Mouse (Mus musculus): Measurements from ENCODE around the gene Cfap73. TPM values are rescaled to one million over a fixed set of nuclear protein-coding genes. Genes with fewer than 3 reads are reported as not detected.
A peak's percentile ranks its signal among the peaks of the same experiment; 100 is the strongest.

Gene Cfap73
- polyA plus RNA-seq, 1 experiment from 2014 or later = not detected

DNA sequence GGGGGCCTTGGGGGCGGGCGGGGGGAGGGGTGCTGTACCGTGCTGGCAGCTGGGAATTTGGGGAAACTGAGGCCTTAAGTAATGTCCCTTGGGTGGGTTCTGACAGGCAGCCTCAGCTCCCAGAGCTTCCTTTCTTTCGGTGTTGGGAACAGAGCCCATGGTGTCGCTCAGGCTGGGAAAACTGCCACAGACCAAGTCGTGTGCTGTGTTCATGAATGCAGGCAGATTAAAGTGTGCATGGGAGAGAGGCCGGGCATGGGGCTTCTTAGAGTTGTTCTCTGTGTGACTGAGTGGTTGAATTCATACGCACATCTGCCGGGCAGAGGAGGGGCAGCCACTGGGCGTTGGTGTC, 12.2 kb downstream of the Cfap73 start:
- H3K27ac ChIP-seq (replicated peaks) = no peak overlapping the region
- no peak overlapping the region for H3K4me3 ChIP-seq
- no peak overlapping the region for H3K9ac ChIP-seq
- H3K27me3 ChIP-seq = no peaks in the 10 kb centered on the region
- H3K36me3 ChIP-seq = peaks cover 100% of the 10 kb centered on the region
- H3K4me2 ChIP-seq = no peak overlapping the region
- ATAC-seq (ENCODE audit: low read depth) = no peak
- peaks cover 7% of the 10 kb centered on the region; the same call in 1 of the 2 replicates for H3K4me1 ChIP-seq (replicated peaks)
- 88% methylated on average over 10 of the region's 10 CpGs for WGBS
- H3K9me3 ChIP-seq = no peaks in the 10 kb centered on the region

GRCm38 (mm10) chr5:120621078-120621765, 12.8 kb downstream of the Cfap73 start:
- H3K27ac ChIP-seq (replicated peaks) = no peak overlapping the region
- ATAC-seq (ENCODE audit: low read depth) = peak; percentile 9; the same call in 1 of the 2 replicates
- peaks cover 100% of the 10 kb centered on the region for H3K36me3 ChIP-seq
- no peaks in the 10 kb centered on the region for H3K27me3 ChIP-seq
- H3K4me2 ChIP-seq = no peak overlapping the region
- 91% methylated on average over 23 of the region's 23 CpGs for WGBS
- no peak overlapping the region for H3K9ac ChIP-seq
- peaks cover 7% of the 10 kb centered on the region; the same call in 1 of the 2 replicates for H3K4me1 ChIP-seq (replicated peaks)
- H3K9me3 ChIP-seq = no peaks in the 10 kb centered on the region
- no peak overlapping the region for H3K4me3 ChIP-seq

GRCm38 (mm10) chr5:120620375-120621077, 13.5 kb downstream of the Cfap73 start:
- Histone ChIP-seq H3K9me3 (no peaks in the 10 kb centered on the region), H3K36me3 (peaks cover 100% of the 10 kb centered on the region), H3K4me2 (no peak overlapping the region), H3K9ac (no peak overlapping the region), H3K4me3 (no peak overlapping the region), H3K27me3 (no peaks in the 10 kb centered on the region), H3K27ac (replicated peaks) (no peak overlapping the region), H3K4me1 (replicated peaks) (peaks cover 7% of the 10 kb centered on the region; the same call in 1 of the 2 replicates)
- 71% methylated on average over 18 of the region's 18 CpGs for whole genome bisulfite sequencing
- peak; percentile 20; the same call in 1 of the 2 replicates for ATAC-seq (ENCODE audit: low read depth)

DNA sequence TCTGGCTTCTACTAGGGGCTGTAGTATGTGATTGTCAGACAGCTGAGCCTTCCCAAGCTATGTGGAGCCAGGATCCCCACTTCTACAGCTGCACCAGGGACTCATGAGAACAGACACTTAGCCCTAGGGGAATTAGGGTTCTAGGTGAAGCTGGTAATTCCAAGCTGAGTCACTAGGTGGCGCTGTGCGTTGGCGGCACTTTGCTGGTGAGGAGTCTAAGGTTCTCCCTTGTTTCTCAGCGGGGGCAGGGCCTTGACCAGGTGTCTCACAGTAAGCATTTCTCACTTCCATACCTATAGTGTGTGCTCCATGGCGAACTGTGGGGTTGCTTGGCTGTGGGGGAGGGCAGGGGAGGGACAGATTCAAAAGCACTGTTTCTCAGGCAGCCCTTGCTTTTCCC, 14.8 kb downstream of the Cfap73 start:
- no peak overlapping the region for H3K27ac ChIP-seq (replicated peaks)
- H3K4me1 ChIP-seq (replicated peaks) = peaks cover 8% of the 10 kb centered on the region
- no peak for ATAC-seq (ENCODE audit: low read depth)
- H3K36me3 ChIP-seq = peaks cover 87% of the 10 kb centered on the region
- H3K4me3 ChIP-seq = no peak overlapping the region
- 13% methylated on average over 5 of the region's 5 CpGs for WGBS
- H3K9me3 ChIP-seq = no peaks in the 10 kb centered on the region
- H3K9ac ChIP-seq = no peak overlapping the region
- no peak overlapping the region for H3K4me2 ChIP-seq
- no peaks in the 10 kb centered on the region for H3K27me3 ChIP-seq

GRCm38 (mm10) chr5:120618778-120619177, 15.3 kb downstream of the Cfap73 start:
- peaks cover 83% of the 10 kb centered on the region for H3K36me3 ChIP-seq
- no peak overlapping the region for H3K27ac ChIP-seq (replicated peaks)
- H3K27me3 ChIP-seq = no peaks in the 10 kb centered on the region
- H3K4me1 ChIP-seq (replicated peaks) = peaks cover 13% of the 10 kb centered on the region
- no peak overlapping the region for H3K9ac ChIP-seq
- no peak overlapping the region for H3K4me2 ChIP-seq
- no peak for ATAC-seq (ENCODE audit: low read depth)
- 86% methylated on average over 12 of the region's 12 CpGs for WGBS
- no peaks in the 10 kb centered on the region for H3K9me3 ChIP-seq
- H3K4me3 ChIP-seq = no peak overlapping the region

- no peak overlapping the region for H3K4me2 ChIP-seq
- peaks cover 54% of the 10 kb centered on the region for H3K36me3 ChIP-seq
- no peaks in the 10 kb centered on the region for H3K9me3 ChIP-seq
- no peak overlapping the region for H3K27ac ChIP-seq (replicated peaks)
- no peak overlapping the region for H3K4me3 ChIP-seq
- no peak overlapping the region for H3K9ac ChIP-seq
- ATAC-seq (ENCODE audit: low read depth) = no peak
- H3K27me3 ChIP-seq = no peaks in the 10 kb centered on the region
- H3K4me1 ChIP-seq (replicated peaks) = peaks cover 18% of the 10 kb centered on the region
- WGBS = 96% methylated on average over 4 of the region's 4 CpGs
Observed at GRCm38 (mm10) chr5:120615903-120616302, 18.1 kb downstream of the Cfap73 start.

- H3K9ac ChIP-seq = peak overlapping the region; percentile 77
- peak overlapping the region; percentile 52 for H3K4me3 ChIP-seq
- no peaks in the 10 kb centered on the region for H3K27me3 ChIP-seq
- peaks cover 32% of the 10 kb centered on the region for H3K36me3 ChIP-seq
- H3K4me2 ChIP-seq = peak overlapping the region; percentile 96
- H3K27ac ChIP-seq (replicated peaks) = peak overlapping the region; percentile 91
- H3K4me1 ChIP-seq (replicated peaks) = peaks cover 36% of the 10 kb centered on the region
- peak; percentile 95 for ATAC-seq (ENCODE audit: low read depth)
- under 1% methylated on average over 69 of the region's 69 CpGs for WGBS
- no peaks in the 10 kb centered on the region for H3K9me3 ChIP-seq
Observed at GRCm38 (mm10) chr5:120612822-120613604, 21.0 kb downstream of the Cfap73 start.

DNA sequence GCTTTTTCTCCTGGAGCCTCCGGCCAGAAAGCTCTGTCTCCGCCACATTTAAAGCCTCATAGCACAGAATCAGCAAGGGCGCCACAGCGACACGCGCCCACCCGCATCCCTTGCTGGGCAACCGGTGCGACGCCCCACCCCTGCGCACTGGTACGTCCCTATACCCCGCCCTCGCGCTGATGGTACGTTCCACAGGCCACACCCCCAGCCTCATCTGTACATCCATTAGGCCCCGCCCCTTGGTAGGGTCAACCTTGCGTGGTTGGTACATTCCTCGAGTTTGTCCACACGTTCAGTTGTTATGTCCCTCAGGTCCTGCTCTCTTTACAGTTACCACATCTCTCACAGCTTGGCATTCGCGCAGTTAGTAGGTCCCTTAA, 21.6 kb downstream of the Cfap73 start, which contains the start of the genes Rita1 and Ddx54:
Gene Rita1 (minus strand): TSS at position 148 of the 380 bp plus-strand sequence.
Gene Ddx54 (plus strand): TSS at position 298 of the 380 bp plus-strand sequence.
- H3K36me3 ChIP-seq = peaks cover 28% of the 10 kb centered on the region
- peak within 1 kb of the TSS; percentile 52 for H3K4me3 ChIP-seq
- H3K27ac ChIP-seq (replicated peaks) = peak within 1 kb of the TSS; percentile 91
- H3K9ac ChIP-seq = peak within 1 kb of the TSS; percentile 77
- peak within 1 kb of the TSS; percentile 96 for H3K4me2 ChIP-seq
- H3K9me3 ChIP-seq = no peaks in the 10 kb centered on the region
- no peaks in the 10 kb centered on the region for H3K27me3 ChIP-seq
- ATAC-seq (ENCODE audit: low read depth) = peak; percentile 86
- WGBS = under 1% methylated on average over 22 of the region's 22 CpGs
- peaks cover 36% of the 10 kb centered on the region for H3K4me1 ChIP-seq (replicated peaks)

DNA sequence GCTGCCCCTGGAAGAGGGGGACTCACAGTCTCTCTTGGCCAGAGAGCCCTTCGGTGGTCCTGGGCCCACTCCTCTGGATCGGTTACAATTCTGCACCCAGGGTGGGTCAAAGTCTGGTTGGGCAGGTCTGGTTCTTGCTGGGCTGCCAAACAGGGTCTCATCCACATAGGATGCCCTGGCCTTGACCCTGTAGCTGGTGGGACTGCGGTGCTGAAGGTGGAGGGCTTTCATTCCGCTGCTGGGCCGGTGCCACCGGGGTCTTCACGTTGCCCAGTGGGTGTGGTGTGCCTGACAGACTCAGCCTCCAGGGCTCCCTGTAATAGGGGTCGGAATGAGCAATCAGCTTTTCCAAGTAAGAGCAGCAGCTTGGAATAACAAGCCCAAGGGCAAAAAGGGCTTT, 22.6 kb downstream of the Cfap73 start:
- H3K4me2 ChIP-seq = peak overlapping the region; percentile 96
- H3K9ac ChIP-seq = peak overlapping the region; percentile 75
- 44% methylated on average over 8 of the region's 8 CpGs for WGBS
- peaks cover 36% of the 10 kb centered on the region for H3K4me1 ChIP-seq (replicated peaks)
- H3K27me3 ChIP-seq = no peaks in the 10 kb centered on the region
- peak overlapping the region; percentile 91 for H3K27ac ChIP-seq (replicated peaks)
- no peak for ATAC-seq (ENCODE audit: low read depth)
- H3K9me3 ChIP-seq = no peaks in the 10 kb centered on the region
- H3K4me3 ChIP-seq = peak overlapping the region; percentile 52
- H3K36me3 ChIP-seq = peaks cover 18% of the 10 kb centered on the region

- no peak for ATAC-seq (ENCODE audit: low read depth)
- H3K4me3 ChIP-seq = peak overlapping the region; percentile 52; the same call in 1 of the 2 replicates
- whole genome bisulfite sequencing = 97% methylated on average over 5 of the region's 5 CpGs
Observed at GRCm38 (mm10) chr5:120610906-120611305, 23.1 kb downstream of the Cfap73 start.

GRCm38 (mm10) chr5:120609246-120609775, 24.7 kb downstream of the Cfap73 start:
- Histone ChIP-seq H3K4me1 (replicated peaks) (peaks cover 42% of the 10 kb centered on the region), H3K36me3 (peaks cover 9% of the 10 kb centered on the region; the same call in 1 of the 2 replicates), H3K4me2 (no peak overlapping the region), H3K4me3 (no peak overlapping the region), H3K9me3 (no peaks in the 10 kb centered on the region), H3K27me3 (no peaks in the 10 kb centered on the region), H3K27ac (replicated peaks) (no peak overlapping the region), H3K9ac (0 out of 2 replicates have a peak overlapping the region, but pooled peaks have one; percentile 38)
- ATAC-seq (ENCODE audit: low read depth) = no peak
- WGBS = 83% methylated on average over 16 of the region's 16 CpGs

More at GRCm38 (mm10) chr5:120610906-120611305, 23.1 kb downstream of the Cfap73 start:
- H3K27me3 ChIP-seq = no peaks in the 10 kb centered on the region
- H3K27ac ChIP-seq (replicated peaks) = no peak overlapping the region
- H3K4me2 ChIP-seq = peak overlapping the region; percentile 96
- peak overlapping the region; percentile 75 for H3K9ac ChIP-seq
- peaks cover 12% of the 10 kb centered on the region for H3K36me3 ChIP-seq
- H3K4me1 ChIP-seq (replicated peaks) = peaks cover 36% of the 10 kb centered on the region
- H3K9me3 ChIP-seq = no peaks in the 10 kb centered on the region
